Mouse (Mus musculus) bone marrow macrophage, adult 2 months (primary cell): ENCODE measurements around the gene Pkp4.

Experiments
- CTCF ChIP-seq: IDR thresholded peaks from 2 replicates; pipeline ENCODE4 v1.5.1; 2012; ENCODE audit warnings: low read depth, mild to moderate bottlenecking, low read length, moderate library complexity
- POLR2A ChIP-seq: IDR thresholded peaks from 2 replicates; pipeline ENCODE4 v1.6.1; 2012; ENCODE audit warnings: mild to moderate bottlenecking, low read depth, low read length, borderline replicate concordance

DNA sequence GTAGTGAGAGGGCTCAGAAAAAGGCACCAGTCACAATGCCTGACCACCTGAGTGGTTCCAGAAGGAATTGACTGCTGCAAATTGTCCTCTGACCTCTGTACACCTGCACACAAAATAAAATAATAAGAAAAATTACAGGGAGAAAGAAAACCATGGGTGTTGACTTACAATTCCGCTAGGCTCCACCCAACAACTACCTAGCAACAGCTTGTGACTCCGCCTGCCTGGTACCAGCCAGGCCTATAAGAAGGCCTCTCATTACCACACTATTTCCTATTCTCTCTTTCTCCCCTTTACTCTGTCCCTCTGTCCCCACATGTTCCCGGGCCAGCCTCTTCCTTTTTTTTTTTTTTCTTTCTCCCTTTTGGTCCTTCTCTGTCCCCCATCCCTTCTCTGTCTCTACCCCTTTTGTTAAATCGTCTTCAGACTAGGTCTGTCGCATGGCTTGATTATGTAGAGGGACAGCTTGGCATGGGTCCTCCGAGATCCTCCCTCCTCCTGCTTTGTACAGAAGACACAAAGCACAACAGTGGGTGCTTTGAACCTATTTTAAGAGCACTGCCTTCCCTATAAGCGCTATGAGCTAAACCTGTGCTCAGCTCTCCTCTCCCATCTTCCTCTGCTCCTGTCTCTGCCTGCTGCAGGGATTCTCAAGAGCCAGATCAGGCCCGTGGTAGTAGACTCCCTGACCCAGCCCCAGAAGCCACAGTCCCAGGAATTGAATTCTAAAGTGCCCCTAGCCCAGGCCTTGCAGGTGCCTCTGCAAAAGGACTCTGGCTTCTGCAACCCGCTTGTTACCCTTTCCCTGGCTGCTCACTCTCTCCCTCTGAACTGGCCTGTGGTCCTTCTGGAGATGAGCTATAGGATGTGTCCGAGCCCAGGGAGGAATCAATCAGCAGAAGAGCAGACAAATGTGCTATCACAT is 223.5 kb downstream of the Pkp4 start:
- TF ChIP-seq CTCF: no peak
- no peak for TF ChIP-seq POLR2A
